Mouse (Mus musculus): ENCODE results near the gene Eif3d.
"Not testable (repeated sequence)": the region's sequence is repeated elsewhere in the genome, so short reads cannot be mapped to it uniquely, and the experiment has no call there.

The Eif3d gene

GRCm38 (mm10) chr15:77970470-77971292 is at the start of gene Eif3d:
Eif3d (minus strand) TSS chr15:77970813.
- DNase-seq: peak; percentile 98

- no peak for DNase-seq
Measured at GRCm38 (mm10) chr15:78014046-78014445, 43.4 kb upstream of the Eif3d start.

- DNase-seq: not testable (repeated sequence)
Measured at GRCm38 (mm10) chr15:78008206-78008605, 37.6 kb upstream of the Eif3d start.

DNA sequence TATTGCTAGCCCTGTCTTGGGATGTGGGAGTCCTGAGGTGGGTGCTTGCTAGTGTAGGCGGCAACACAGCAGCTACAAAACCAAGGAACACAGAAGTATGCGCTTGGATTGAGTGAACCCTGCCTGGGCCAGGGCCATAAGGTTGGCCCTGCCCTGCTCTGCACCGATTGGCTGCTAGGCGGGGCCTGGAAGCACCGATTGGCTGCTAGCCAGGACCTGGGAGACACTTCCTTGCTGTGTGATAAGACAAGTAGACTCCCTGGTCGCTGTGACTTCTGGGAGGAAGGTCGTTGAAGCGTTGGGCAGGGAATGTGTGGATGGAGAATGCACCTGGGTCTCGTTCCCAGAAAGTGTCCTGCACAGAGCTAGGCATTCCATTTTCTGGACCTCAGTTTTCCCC is 33.3 kb upstream of the Eif3d start:
- no peak for DNase-seq

GRCm38 (mm10) chr15:78001400-78001799 is 30.8 kb upstream of the Eif3d start:
- DNase-seq: no peak

DNA sequence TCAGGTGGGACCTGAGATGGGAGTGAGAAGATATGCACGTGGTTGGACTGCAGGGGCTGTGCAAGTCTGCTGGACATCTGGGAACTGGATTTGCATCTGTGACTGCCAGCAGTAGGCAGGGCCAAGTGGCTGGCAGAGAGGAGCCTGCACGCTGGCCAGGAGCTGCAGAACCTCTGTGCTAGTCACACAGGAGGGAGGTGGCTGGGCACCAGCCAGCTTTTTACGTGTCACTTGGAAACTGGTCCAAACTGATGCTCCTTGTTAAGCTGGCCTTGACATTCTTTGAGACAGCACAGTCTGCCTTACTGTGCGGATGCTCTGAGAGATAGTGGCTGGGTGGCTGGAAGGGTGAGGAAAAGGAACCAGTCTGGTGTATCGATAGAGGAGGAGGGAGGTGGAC is 17.9 kb upstream of the Eif3d start:
- DNase-seq: no peak

DNA sequence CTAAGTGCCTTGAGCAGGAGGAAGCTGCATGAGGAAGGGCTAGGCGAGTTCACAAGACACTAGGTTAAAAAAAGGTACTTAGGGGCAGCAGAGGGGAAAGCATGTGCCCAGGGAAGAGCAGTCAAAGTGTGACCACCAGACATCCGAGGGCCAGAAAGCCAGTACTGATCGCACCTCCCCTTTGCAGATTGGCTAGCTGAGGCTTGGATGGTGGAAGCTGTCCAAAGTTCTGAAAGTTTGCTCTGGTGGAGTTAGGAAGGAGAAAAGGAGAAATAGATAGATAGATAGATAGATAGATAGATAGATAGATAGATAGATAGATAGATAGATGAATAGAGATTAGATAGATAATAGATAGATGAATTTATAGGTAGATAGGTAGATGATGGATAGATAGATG is 12.8 kb upstream of the Eif3d start:
- DNase-seq: no peak

GRCm38 (mm10) chr15:77982195-77982939 is 11.8 kb upstream of the Eif3d start:
- DNase-seq: peak; percentile 13

- no peak for DNase-seq
Measured at GRCm38 (mm10) chr15:77981181-77981680, 10.6 kb upstream of the Eif3d start.

- DNase-seq: no peak
Measured at GRCm38 (mm10) chr15:77979427-77979865, 8.8 kb upstream of the Eif3d start.

DNA sequence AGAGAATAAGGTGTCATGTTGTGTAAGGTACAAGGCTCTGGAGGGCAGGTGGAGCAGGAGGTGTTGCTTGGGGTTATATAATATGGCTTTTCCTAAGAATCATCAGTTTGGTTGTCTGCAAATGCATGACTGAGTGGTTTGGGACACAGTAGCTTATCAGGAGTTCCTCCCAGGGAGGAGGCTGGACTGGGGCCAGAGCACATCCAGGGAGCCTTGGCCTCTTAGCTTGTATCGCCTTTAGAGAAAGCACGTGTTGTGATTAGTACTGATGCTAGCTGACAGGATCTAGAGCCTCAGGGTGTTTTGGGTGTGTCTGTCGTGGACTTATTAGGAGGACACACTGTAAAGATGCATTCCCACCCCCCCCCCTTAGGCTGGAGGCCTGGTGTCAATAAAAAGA is 7.0 kb upstream of the Eif3d start:
- no peak for DNase-seq

GRCm38 (mm10) chr15:77974165-77974841 is 3.7 kb upstream of the Eif3d start:
- DNase-seq: no peak

DNA sequence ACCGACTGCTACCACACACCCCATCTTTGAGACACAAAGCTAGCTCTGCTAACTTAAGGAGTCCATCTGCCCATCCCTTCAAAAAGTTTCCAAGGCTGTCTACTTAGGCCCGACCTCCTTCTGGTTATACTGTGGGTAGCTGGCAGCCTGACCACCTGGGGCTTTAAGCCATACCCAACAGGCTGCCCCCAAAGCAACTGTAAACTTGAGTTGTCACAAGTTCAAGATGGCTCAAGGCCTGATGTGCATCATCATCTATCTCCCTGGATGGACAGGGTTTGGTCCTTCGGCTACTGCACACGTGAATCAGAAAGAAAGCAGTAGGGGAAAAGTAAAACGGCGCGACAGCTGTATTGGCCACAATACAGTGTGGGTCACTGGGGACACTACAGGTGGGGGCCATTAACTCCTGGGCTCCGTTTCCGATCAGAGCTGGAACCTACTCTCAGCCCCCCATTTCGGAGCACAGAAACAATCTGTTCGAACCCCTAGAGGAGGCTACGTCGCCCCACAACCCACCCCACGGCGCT is 608 bp downstream of the Eif3d start:
- DNase-seq: no peak

- no peak for DNase-seq
Measured at GRCm38 (mm10) chr15:77965117-77965528, 5.5 kb downstream of the Eif3d start.

GRCm38 (mm10) chr15:77962447-77962846 is 8.2 kb downstream of the Eif3d start:
- no peak for DNase-seq

- DNase-seq: no peak
Measured at GRCm38 (mm10) chr15:77960693-77961092, 9.9 kb downstream of the Eif3d start.

GRCm38 (mm10) chr15:77958071-77958470 is 12.5 kb downstream of the Eif3d start:
- no peak for DNase-seq

DNA sequence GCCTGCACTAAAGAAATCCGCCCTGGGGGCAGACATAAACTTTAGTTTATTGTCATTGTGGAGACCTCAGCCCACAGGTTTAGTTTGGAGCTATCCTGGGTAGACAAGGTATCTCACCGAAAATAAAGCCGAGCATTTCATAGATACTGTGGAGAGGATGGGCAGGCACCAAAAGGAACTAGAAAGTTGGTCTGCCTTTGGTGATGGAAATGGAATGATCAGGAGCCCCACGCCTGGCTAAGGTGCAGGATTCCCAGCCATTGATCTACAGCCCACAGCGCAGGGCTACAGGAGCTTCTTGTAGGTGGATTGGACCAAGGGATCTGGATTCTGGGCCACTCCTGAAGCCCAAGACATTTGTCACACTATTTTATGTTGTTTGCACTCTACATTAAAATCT is 13.0 kb downstream of the Eif3d start:
- no peak for DNase-seq

- peak; percentile 77 for DNase-seq
Measured at GRCm38 (mm10) chr15:77956404-77956901, 14.2 kb downstream of the Eif3d start, which contains the start of gene Foxred2. Foxred2 (minus strand) TSS chr15:77956722.

DNA sequence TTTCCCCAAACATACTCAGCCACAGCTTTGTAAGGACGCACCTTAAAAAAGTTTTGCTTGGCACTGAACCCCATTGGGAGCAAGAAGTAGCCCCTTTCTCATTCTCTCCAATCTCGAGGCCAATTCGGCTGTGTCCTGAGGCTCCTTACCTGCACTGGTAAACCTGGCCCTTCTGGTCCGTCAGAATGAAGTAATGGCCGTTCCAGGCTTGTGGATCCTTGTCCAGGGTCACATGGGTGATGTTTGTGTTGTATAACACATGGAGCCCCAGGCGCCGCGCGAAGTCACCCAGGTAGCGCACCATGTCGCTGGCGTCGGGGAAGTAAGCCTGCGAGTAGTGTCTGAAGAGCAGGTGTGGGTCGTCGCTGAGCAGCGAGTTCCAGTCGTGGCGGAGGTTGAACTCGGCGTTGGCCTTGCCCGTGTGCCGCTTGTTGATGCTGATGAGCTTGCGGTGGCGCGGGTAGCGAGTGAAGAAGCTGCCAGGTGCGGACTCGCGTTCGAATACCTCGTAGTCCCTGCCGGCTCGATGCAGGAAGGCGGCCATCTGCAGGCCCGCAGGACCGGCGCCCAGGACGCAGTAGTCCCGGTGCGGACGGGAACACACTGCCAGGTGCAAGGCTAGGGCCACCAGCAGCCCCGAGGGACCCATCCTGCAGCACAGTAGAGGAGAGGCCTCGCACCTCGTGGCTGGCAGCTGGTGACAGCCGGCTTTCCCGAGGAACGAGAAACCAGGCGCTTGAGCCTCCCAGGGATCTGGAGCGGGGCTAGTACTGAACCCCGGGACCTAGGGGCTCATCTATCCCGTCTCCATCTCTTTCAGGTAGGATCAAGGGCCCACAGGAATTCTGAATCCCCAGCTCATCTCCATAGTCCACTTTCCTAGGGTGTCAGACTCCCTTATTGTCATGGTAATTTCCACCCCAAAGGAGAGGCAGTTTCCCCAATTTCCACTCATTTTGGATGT is 14.9 kb downstream of the Eif3d start:
- DNase-seq: no peak

DNA sequence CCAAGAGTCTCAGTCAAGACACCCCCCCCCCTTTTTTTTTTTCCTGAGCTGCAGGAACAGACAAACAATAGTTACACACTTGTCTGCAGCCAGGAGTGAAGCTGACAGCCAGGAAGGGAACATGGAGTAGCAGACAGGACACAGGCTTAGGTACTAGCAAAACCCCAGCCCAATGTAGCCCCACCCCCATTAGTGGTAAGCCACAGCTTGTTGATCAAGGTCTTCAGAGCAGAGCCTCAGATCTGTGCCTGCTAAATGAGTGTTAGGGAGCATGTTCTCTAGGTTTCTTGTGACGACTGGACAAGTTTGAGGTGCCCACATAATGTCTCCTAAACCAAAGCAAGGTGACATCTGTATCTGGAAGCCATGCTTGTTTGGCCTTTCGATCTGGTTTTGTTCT is 16.3 kb downstream of the Eif3d start:
- DNase-seq: no peak

- no peak for DNase-seq
Measured at GRCm38 (mm10) chr15:77952921-77953320, 17.7 kb downstream of the Eif3d start.
